Mouse (Mus musculus) heart, postnatal 14 days (tissue): ENCODE data around the gene Sgsm2. TPM values are rescaled to one million over a fixed set of nuclear protein-coding genes. Genes with fewer than 3 reads are reported as not detected.

Experiments used
- DNase-seq, 2 experiments: peaks; one replicate each; pipeline ENCODE4 v3.0.0; 2021 to 2022
- intact Hi-C: fragments of 180-260 bp; cut with DNase I; formaldehyde crosslinking; loops from one replicate; pipeline ENCODE4 v1.15.1; 2025
- total RNA-seq, 2 experiments: library from RNA; stranded (reverse); gene quantifications; 2 replicates each; pipeline ENCODE4 v1.2.3; 2021

Gene Sgsm2
- total RNA-seq, 2 experiments from 2014 or later: 7.0 to 7.3 TPM

- intact Hi-C loops: no loop called here
- peak; percentile 57 to 63 for DNase-seq
Observed at GRCm38 (mm10) chr11:74895980-74896900, 620 bp downstream of the Sgsm2 start.

- no peak for DNase-seq
- intact Hi-C loops: no loop called here
Observed at GRCm38 (mm10) chr11:74894619-74895018, 2.2 kb downstream of the Sgsm2 start.

GRCm38 (mm10) chr11:74883098-74883497 is 13.8 kb downstream of the Sgsm2 start:
- DNase-seq: no peak
- intact Hi-C loops: no loop called here

GRCm38 (mm10) chr11:74881979-74882378 is 14.9 kb downstream of the Sgsm2 start:
- DNase-seq: no peak
- intact Hi-C loops: no loop called here

GRCm38 (mm10) chr11:74880999-74881398 is 15.9 kb downstream of the Sgsm2 start:
- intact Hi-C loops: no loop called here
- DNase-seq: no peak

GRCm38 (mm10) chr11:74876801-74877200 is 20.1 kb downstream of the Sgsm2 start:
- DNase-seq: peak; percentile 47 to 58
- intact Hi-C loops: no loop called here

GRCm38 (mm10) chr11:74874630-74875029 is 22.2 kb downstream of the Sgsm2 start:
- no peak for DNase-seq
- intact Hi-C loops: no loop called here

GRCm38 (mm10) chr11:74870991-74871622 is 25.8 kb downstream of the Sgsm2 start:
- DNase-seq: peak in 1 of 2 experiments; percentile 35
- intact Hi-C loops: no loop called here

- intact Hi-C loops: no loop called here
- DNase-seq: no peak
Observed at GRCm38 (mm10) chr11:74870544-74870943, 26.3 kb downstream of the Sgsm2 start.

- no peak for DNase-seq
- intact Hi-C loops: loop anchor here (10.0 kb wide), 1 partner anchor 295 kb away; the partner anchor contains the start of gene Hic1
Observed at GRCm38 (mm10) chr11:74869603-74870002, 27.3 kb downstream of the Sgsm2 start.

- intact Hi-C loops: loop anchor here (10.0 kb wide), 1 partner anchor 297 kb away; the partner anchor contains the start of gene Hic1
- no peak for DNase-seq
Observed at GRCm38 (mm10) chr11:74868046-74868760, 28.7 kb downstream of the Sgsm2 start.

- peak; percentile 72 to 86 for DNase-seq
- intact Hi-C loops: loop anchor here (10.0 kb wide), 1 partner anchor 298 kb away; the partner anchor contains the start of gene Hic1
Observed at GRCm38 (mm10) chr11:74867181-74867580, 29.7 kb downstream of the Sgsm2 start.

- DNase-seq: peak; percentile 83 to 84
- intact Hi-C loops: loop anchor here (10.0 kb wide), 1 partner anchor 298 kb away; the partner anchor contains the start of gene Hic1
Observed at GRCm38 (mm10) chr11:74866640-74867039, 30.2 kb downstream of the Sgsm2 start.

GRCm38 (mm10) chr11:74865252-74865651 is 31.6 kb downstream of the Sgsm2 start:
- DNase-seq: no peak
- intact Hi-C loops: loop anchor here (10.0 kb wide), 1 partner anchor 300 kb away; the partner anchor contains the start of gene Hic1

- intact Hi-C loops: loop anchor here (10.0 kb wide), 1 partner anchor 300 kb away; the partner anchor contains the start of gene Hic1
- no peak for DNase-seq
Observed at GRCm38 (mm10) chr11:74864421-74864820, 32.4 kb downstream of the Sgsm2 start.

GRCm38 (mm10) chr11:74863471-74863870 is 33.4 kb downstream of the Sgsm2 start:
- peak; percentile 39 to 52 for DNase-seq
- intact Hi-C loops: loop anchor here (10.0 kb wide), 1 partner anchor 301 kb away; the partner anchor contains the start of gene Hic1

GRCm38 (mm10) chr11:74862129-74862528 is 34.7 kb downstream of the Sgsm2 start:
- intact Hi-C loops: loop anchor here (10.0 kb wide), 1 partner anchor 303 kb away; the partner anchor contains the start of gene Hic1
- DNase-seq: no peak

- intact Hi-C loops: no loop called here
- DNase-seq: no peak
Observed at GRCm38 (mm10) chr11:74857756-74858155, 39.1 kb downstream of the Sgsm2 start.

GRCm38 (mm10) chr11:74850998-74851661 is 45.7 kb downstream of the Sgsm2 start:
- no peak for DNase-seq
- intact Hi-C loops: no loop called here
